Mouse (Mus musculus): ENCODE data around the gene Olfr347.

Gene Olfr347

DNA sequence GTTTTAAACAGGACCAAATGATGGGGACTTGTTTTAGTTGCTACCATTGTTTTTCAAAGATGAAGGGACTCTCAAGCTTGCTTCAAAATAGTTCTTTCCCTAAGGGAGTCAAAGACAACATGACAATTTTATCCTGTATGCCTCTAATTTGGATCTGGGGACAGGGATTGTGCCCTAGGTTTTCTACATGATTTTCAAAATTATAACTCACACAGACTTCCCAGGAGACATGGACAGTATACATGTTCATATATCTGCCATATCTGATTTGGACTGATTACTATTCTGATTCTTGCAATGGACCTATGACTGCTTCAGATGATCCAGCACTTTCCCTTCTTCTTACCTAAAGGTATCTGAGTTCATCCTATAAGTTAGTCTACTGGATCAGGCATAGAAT lies at the start of gene Olfr347:
TSS of gene Olfr347 (plus strand) at position 301 of the 400 bp plus-strand sequence.
- no peak for DNase-seq

- DNase-seq, result no peak
Observed at GRCm38 (mm10) chr2:36685488-36685887, 46.2 kb upstream of the Olfr347 start, which contains the start of gene Olfr346. Olfr346 (plus strand) TSS chr2:36685788.

DNA sequence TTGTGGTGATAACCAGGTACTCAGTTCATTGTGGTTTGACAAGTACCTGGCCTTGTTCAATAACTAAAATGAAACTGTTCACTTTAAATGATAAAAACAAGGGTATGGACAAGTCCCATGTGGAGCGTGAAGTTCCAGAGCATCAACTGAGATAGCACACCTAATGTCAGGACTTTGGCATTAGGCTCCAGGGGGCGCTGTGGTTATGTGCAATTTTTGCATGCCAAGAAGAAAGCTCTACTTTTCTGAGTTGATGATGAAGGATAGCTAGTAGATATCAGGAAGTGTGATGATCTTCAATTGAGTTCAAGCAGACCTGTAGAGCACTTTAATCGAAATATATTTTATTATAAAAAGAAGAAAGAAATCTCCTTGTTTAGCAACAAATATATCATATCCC lies 4.5 kb downstream of the Olfr347 start:
- peak; percentile 41 for DNase-seq

GRCm38 (mm10) chr2:36783976-36784375 lies 52.3 kb downstream of the Olfr347 start, which contains the start of gene Olfr348:
Olfr348 (plus strand) TSS chr2:36784276.
- no peak for DNase-seq
